Mouse (Mus musculus) layer of hippocampus, adult 9-10 months (tissue): ENCODE data around the gene Ehd4.

Source experiments
- DNase-seq: peaks from one replicate; pipeline ENCODE4 v3.0.0; 2022; ENCODE audit warnings: low spot score

The Ehd4 gene

GRCm38 (mm10) chr2:120154361-120154894 lies at the start of gene Ehd4:
Ehd4 (minus strand) TSS chr2:120154606.
- peak; percentile 92 for DNase-seq

DNA sequence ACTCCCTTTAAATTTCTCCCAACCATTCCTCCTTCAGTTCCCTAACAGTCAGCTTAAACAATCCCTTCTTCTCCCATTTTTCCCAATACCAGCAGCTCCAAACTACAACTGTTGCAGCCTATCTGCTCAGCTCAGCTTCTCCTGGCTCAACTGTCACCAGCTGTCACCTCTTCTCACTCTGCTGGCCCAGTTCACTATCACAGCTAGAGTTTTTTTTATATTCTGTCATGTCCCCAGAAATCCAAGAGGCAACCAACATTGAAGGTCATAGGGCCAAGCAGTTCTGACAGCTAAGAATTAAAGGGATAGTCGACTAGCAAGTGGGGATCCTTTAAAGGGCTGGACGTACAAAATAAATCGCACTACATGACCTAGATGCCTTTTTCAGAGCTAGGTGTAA lies 49.3 kb upstream of the Ehd4 start:
- DNase-seq = no peak

DNA sequence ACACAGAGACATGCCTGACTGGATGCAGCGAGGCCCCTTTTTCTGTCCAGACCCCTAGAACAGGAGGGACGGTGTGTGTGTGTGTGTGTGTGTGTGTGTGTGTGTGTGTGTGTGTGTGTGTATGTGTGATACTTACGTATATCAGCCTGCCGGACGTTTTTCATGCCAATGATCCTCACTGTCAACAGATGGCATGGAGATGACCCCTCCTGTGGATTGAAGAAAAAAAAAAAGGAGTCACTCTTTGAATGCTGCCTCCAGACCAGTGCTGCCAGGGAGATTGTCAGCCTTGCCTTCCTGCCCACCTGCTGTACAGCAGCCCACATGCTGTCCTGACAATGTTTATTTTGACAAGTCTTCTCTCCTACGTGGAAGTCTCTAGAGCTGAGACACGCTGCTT lies 45.7 kb upstream of the Ehd4 start:
- no peak for DNase-seq

DNA sequence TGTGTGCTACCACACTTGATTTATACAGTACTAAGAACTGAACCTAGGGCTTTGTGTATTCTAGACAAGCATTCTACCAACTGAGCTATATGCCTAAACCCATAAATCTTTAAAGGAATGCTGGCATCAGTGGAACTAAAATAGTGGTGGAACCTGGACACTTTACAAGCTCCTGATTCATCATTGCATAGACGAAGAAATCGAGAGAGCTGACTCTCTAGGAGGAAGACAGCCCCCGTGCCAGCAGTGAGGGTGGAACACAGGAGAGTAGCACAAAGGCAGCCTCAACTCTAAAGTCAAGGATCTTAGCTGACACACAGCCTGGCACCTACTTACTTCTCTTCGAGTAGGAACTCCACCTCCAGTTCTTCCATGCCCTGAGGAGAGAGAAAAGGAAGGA lies 33.8 kb upstream of the Ehd4 start:
- no peak for DNase-seq

- no peak for DNase-seq
Measured at GRCm38 (mm10) chr2:120187583-120187982, 33.2 kb upstream of the Ehd4 start.

DNA sequence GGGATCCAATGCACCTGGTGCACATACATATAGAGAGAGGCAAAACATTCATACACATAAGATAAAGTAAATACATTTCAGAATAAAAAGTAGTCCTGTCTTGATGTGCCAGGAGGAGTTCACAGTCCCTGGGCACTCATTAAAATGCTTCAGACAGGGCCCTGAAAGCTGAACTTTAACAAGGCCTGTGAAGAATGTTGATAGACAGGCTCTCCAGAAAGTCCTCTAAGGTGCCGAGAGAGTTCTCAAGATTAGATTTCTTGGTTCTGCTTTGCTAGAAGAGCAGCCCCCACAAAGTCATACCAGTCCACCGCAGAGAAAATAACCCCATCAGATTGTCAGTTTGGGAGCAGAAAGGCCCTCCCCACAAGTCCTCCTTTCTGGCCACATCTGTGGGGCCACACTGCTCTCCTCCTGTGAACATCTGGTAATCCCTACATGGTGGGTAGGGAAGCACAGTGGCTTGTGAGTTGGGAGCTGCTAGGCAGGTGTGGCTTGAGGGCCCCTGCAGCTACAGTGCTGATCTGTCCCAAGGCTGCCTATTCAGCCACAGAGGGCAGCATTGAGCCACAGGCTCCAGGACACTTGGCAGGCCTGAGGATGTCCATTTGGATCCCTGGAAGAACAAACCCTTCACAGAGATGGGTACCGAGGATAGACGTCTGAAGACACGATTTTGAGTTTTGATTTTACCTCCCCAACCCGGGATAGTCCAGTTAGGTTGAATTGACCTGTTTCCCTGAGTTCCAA lies 31.3 kb upstream of the Ehd4 start:
- DNase-seq = no peak

GRCm38 (mm10) chr2:120178936-120179335 lies 24.5 kb upstream of the Ehd4 start:
- no peak for DNase-seq

GRCm38 (mm10) chr2:120173718-120174117 lies 19.3 kb upstream of the Ehd4 start:
- DNase-seq = peak; percentile 39

DNA sequence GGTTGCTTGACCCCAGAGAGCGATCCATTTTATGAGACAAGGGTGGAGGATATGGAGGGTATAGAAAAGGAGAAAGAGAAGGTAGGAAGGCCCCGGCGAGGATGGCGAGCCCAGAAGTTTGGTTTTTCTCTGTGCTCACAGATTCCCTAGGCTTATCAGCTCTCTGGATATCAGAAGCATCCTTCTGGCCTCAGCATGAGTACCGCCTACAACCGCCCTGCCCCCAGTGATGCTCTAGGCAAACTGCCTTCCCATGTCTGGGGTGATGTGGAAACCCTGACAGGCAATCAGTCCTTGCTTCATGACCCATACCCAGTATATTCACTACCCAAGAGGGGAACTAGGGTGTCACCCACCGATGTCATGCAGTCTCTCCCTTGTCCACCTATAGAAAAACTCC lies 17.0 kb upstream of the Ehd4 start:
- DNase-seq = no peak

- no peak for DNase-seq
Measured at GRCm38 (mm10) chr2:120170726-120171125, 16.3 kb upstream of the Ehd4 start.

DNA sequence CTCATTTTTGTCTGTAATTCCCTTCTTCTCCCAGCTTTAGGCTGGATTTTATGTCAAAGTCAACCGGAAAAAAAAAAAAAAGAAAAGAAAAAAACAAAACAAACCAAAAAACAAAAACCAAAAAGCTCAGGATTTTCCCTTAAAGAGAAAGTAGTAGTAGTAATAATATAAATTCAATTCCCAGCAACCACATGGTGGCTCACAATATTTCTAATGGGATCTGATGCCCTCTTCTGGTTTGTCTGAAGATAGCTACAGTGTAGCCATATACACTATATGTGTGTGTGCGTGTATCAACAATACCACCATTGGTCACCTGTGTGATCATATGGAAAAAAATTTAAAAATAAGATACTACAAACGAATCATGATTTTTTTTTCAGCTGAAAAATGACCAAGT lies 15.0 kb upstream of the Ehd4 start:
- no peak for DNase-seq

- DNase-seq = no peak
Measured at GRCm38 (mm10) chr2:120167763-120168162, 13.4 kb upstream of the Ehd4 start.

DNA sequence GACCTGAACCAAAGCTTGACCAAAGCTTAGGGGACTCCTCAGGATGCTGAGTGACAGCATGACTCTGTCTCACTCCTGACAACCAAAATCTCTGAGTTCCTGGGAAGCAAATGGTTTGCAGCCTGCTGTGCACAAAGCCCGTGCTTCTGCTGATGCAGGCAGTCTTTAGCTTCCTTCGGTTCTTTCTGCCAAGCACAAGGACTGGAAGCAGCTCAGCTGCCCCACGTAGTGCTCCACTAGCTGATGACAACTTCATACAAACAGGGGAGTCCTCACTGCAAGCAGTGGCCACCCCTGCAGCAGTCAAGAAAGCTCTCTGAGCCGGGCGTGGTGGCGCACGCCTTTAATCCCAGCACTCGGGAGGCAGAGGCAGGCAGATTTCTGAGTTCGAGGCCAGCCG lies 11.1 kb upstream of the Ehd4 start:
- no peak for DNase-seq

DNA sequence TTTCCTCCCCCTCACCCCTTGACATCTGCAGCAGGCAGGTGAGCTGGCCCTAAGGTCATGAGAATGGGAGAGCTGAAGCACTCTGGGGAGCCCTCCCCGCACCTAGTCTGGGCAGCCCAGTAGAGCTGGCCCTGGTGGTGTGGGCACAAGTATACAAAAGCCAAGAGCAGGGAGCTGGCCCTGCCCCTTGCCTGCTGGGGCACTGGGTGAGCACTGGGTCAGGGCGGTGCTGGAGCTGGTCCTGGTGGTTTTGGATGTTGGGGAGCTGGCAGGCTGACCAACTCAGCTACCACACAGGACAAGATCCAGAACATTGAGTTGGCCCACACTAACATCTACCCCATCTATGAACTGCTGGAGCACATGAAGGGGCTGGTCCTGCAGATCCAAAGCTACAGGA lies 5.0 kb upstream of the Ehd4 start:
- DNase-seq = no peak

- DNase-seq = no peak
Measured at GRCm38 (mm10) chr2:120158846-120159245, 4.4 kb upstream of the Ehd4 start.

- no peak for DNase-seq
Measured at GRCm38 (mm10) chr2:120158016-120158415, 3.6 kb upstream of the Ehd4 start.

- DNase-seq = no peak
Measured at GRCm38 (mm10) chr2:120157606-120158005, 3.2 kb upstream of the Ehd4 start.

- DNase-seq = no peak
Measured at GRCm38 (mm10) chr2:120153586-120154360, 633 bp downstream of the Ehd4 start.

DNA sequence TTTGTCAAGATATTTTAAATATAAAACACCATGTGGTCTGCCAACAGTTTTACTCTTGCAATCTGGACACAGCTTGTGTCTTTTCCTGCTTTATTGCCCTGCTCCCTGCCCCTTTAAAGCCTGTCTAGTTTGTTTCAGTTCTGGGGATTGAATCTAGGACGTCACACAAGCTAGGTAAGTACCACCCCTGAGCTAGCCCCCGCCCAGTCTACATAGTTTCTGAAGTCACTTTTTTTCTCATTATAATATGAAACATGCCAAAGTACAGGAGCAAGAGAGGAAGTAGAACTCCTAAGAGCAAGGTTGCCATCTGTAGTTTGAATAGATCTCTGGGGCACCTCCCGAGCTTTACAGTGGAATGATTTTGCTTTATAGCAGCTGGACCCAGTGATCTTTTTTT lies 3.8 kb downstream of the Ehd4 start:
- no peak for DNase-seq

- no peak for DNase-seq
Measured at GRCm38 (mm10) chr2:120149634-120150033, 4.8 kb downstream of the Ehd4 start.

- DNase-seq = no peak
Measured at GRCm38 (mm10) chr2:120147999-120148398, 6.4 kb downstream of the Ehd4 start.

DNA sequence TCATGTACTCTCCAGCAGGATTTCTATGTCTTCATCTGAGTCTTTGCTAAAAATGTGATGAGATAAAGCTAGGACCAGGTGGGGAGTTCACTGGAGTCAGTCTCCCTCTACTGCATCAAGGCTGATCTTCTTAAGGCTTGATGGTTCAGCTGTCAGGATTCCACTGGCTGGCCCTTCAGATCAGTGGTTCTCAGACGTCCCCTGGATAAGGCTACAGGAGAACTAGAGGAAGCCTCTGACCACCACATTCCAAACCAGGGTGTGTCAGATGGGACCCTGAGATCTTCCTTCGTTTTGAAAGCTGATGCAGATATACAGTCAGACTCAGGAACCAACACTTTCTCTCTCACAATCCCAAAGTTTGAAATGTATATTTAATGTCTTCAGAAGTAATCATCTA lies 7.0 kb downstream of the Ehd4 start:
- DNase-seq = no peak

DNA sequence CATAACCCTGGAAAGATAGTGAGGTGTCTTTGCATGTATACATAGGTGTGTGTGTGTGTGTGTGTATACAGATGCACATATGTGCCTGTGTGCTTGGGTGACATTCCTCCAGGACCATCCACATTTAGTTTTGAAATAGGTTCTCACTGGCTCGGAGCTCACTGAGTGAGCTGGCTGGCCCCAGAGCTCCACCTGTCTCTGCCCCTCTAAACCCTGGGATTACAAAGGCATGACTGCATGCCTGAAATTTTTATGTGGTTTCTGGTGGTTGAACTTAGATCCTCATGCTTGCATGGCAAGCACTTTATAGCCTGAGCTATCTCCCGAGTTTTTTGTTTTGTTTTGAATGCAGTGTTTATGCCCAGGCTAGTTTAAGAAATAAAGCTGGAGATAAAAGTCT lies 7.9 kb downstream of the Ehd4 start:
- DNase-seq = no peak
